Mouse (Mus musculus): Measurements from ENCODE around the gene Borcs7. TPM values are rescaled to one million over a fixed set of nuclear protein-coding genes. Genes with fewer than 3 reads are reported as not detected.

Borcs7 gene
- polyA plus RNA-seq, 1 experiment, result 4.2 TPM

DNA sequence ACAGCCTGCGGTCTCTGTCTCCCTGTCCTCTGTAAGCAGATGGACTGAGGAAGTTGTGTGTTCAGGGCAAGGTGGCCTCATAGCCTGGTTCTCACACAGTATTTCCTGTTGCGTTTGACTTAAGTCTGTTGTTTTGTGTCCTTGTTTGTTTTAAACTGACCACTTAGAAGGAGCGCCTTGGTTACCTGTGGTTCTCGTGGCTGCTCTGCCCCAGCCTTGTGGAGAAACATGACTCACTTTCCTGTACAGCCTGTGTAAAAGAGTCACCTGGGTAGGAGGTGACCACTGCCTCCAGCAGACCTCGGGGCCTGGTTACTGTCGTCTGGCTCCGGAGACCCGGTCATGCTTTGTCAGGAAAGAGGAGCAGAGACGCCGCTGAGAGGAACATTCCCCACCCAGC lies 34.1 kb upstream of the Borcs7 start:
- Histone ChIP-seq H3K27me3 (ENCODE audit: control insufficient read depth, insufficient read depth, low read length) (no peaks in the 10 kb centered on the region), H3K4me1 (ENCODE audit: control insufficient read depth, insufficient read depth, low read length) (no peaks in the 10 kb centered on the region), H3K36me3 (ENCODE audit: control insufficient read depth, insufficient read depth, low read length) (no peaks in the 10 kb centered on the region; the same call in 1 of the 2 replicates), H3K27ac (ENCODE audit: control insufficient read depth, insufficient read depth, low read depth, low read length) (no peak overlapping the region), H3K4me3 (ENCODE audit: control insufficient read depth, low read depth, low read length) (no peak overlapping the region)
- TF ChIP-seq CTCF (IDR thresholded peaks at IDR 0.05; ENCODE audit: control insufficient read depth, insufficient read depth, insufficient replicate concordance, low read depth, low read length) (no peak), POLR2A (IDR thresholded peaks at IDR 0.05; ENCODE audit: control insufficient read depth, low read depth, low read length) (no peak)

DNA sequence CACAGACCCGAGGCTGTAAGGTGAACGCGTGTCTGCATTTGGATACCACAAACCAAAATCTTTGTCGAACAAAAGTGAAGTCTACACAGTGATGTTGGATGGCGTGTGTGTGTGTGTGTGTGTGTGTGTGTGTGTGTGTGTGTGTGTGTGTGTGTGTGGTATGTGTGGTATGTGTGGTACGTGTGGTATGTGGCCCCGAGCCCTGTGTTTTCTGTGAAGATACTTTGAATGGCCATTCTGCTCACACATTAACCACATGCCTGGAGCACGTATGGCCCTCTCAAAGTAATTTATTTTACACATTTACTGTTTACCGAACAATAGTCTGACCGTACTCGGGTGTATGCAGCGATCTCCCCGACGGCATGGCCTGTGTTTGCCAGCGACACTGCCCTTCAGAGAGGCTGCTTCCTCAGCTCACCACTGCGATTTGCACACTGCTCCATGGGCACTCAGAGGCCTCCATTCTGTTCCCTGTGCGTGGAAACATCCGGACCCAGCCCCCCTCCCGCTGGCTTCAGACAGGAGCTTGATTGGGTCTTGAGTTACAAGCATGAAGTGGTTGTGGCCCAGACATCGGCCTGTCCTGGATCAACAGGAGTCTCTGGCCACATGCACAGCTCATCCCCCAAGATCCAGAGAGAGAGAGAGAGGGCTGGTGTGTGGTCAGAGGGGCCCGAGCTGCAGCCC lies 33.4 kb upstream of the Borcs7 start:
- no peak overlapping the region for H3K27ac ChIP-seq (ENCODE audit: control insufficient read depth, insufficient read depth, low read depth, low read length)
- no peak overlapping the region for H3K4me3 ChIP-seq (ENCODE audit: control insufficient read depth, low read depth, low read length)
- no peaks in the 10 kb centered on the region; the same call in 1 of the 2 replicates for H3K36me3 ChIP-seq (ENCODE audit: control insufficient read depth, insufficient read depth, low read length)
- no peaks in the 10 kb centered on the region for H3K4me1 ChIP-seq (ENCODE audit: control insufficient read depth, insufficient read depth, low read length)
- no peak for TF ChIP-seq CTCF (IDR thresholded peaks at IDR 0.05; ENCODE audit: control insufficient read depth, insufficient read depth, insufficient replicate concordance, low read depth, low read length)
- TF ChIP-seq POLR2A (IDR thresholded peaks at IDR 0.05; ENCODE audit: control insufficient read depth, low read depth, low read length), result no peak
- H3K27me3 ChIP-seq (ENCODE audit: control insufficient read depth, insufficient read depth, low read length), result no peaks in the 10 kb centered on the region

DNA sequence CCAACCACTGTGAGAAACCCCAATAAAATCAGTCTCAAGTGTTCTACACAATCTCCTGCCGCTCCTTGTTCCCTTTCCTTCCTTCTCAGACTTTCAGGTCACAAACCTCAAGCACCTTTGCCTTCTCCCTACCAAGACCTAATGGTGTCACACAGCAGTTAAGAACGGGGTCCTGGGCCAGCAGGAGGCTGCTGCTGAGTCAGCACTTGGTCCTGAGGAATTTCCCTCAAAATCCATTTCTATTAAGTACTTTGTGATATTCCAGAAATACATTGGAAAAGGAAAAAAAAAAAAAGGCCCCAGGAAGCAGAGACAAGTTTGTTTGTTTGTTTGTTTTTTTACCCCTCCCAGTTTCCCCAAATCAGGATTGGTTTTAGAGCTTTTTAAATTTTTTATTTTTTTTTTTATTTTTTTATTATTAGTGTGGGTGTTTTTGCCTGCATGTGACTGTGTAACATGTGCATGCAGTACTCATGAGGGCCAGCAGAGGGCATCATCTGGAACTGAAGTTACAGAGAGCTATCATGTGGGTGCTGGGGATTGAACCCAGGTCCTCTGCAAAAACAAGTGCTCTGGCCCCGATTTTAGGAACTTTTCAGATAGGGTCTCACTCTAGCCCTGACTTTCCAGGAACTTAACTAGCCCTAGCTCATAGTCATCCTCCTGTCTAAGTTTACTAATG lies 32.2 kb upstream of the Borcs7 start:
- Histone ChIP-seq H3K27me3 (ENCODE audit: control insufficient read depth, insufficient read depth, low read length) (no peaks in the 10 kb centered on the region), H3K4me1 (ENCODE audit: control insufficient read depth, insufficient read depth, low read length) (no peaks in the 10 kb centered on the region), H3K36me3 (ENCODE audit: control insufficient read depth, insufficient read depth, low read length) (no peaks in the 10 kb centered on the region; the same call in 1 of the 2 replicates)

DNA sequence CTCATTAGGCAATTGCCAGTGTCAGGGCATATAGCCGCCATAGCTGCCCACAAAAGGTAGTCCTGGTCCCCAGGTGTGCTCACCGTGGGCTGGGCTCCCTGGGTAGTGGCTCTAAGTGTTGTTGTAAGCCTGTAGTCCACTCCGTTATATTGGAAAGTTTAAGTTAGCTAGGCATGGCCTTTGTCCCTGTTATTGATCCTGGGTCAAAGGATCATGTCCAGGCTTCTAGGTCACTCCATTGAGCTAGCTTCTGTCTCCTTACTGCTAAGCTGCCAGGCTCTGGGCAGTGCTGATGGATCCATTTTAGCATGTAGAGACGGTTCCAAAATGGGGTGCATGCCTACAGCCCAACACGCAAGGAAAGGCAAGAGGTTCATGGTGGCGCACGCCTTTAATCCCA lies 31.4 kb upstream of the Borcs7 start:
- no peak overlapping the region for H3K4me3 ChIP-seq (ENCODE audit: control insufficient read depth, low read depth, low read length)
- no peak overlapping the region for H3K27ac ChIP-seq (ENCODE audit: control insufficient read depth, insufficient read depth, low read depth, low read length)
- no peaks in the 10 kb centered on the region for H3K27me3 ChIP-seq (ENCODE audit: control insufficient read depth, insufficient read depth, low read length)
- TF ChIP-seq POLR2A (IDR thresholded peaks at IDR 0.05; ENCODE audit: control insufficient read depth, low read depth, low read length), result no peak
- no peak for TF ChIP-seq CTCF (IDR thresholded peaks at IDR 0.05; ENCODE audit: control insufficient read depth, insufficient read depth, insufficient replicate concordance, low read depth, low read length)
- H3K4me1 ChIP-seq (ENCODE audit: control insufficient read depth, insufficient read depth, low read length), result no peaks in the 10 kb centered on the region
- H3K36me3 ChIP-seq (ENCODE audit: control insufficient read depth, insufficient read depth, low read length), result no peaks in the 10 kb centered on the region; the same call in 1 of the 2 replicates

More for the DNA sequence above, 32.2 kb upstream of the Borcs7 start:
- no peak overlapping the region for H3K27ac ChIP-seq (ENCODE audit: control insufficient read depth, insufficient read depth, low read depth, low read length)
- H3K4me3 ChIP-seq (ENCODE audit: control insufficient read depth, low read depth, low read length), result no peak overlapping the region
- TF ChIP-seq CTCF (IDR thresholded peaks at IDR 0.05; ENCODE audit: control insufficient read depth, insufficient read depth, insufficient replicate concordance, low read depth, low read length) (no peak), POLR2A (IDR thresholded peaks at IDR 0.05; ENCODE audit: control insufficient read depth, low read depth, low read length) (no peak)

DNA sequence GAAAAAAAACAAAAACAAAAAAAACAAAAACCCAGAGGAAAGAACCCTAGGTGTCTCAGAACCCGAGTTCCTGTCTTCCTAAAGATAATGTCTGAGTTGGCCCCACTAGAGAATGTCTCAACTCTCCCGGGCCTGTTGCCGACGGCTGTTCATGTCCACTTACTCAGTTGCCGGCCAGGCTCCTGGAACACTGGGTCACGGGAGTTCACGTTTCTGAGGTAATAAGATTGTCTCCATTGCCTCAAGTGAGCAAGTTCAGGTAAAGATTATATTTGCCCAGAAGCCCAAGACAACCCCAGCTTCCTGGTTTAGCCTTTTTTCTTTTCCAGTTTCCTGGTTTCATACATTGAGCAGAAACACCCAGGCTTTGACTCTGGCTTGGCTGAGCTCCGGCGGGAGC lies 30.9 kb upstream of the Borcs7 start:
- Histone ChIP-seq H3K36me3 (ENCODE audit: control insufficient read depth, insufficient read depth, low read length) (no peaks in the 10 kb centered on the region; the same call in 1 of the 2 replicates), H3K4me1 (ENCODE audit: control insufficient read depth, insufficient read depth, low read length) (no peaks in the 10 kb centered on the region), H3K27me3 (ENCODE audit: control insufficient read depth, insufficient read depth, low read length) (no peaks in the 10 kb centered on the region), H3K27ac (ENCODE audit: control insufficient read depth, insufficient read depth, low read depth, low read length) (no peak overlapping the region), H3K4me3 (ENCODE audit: control insufficient read depth, low read depth, low read length) (no peak overlapping the region)
- no peak for TF ChIP-seq CTCF (IDR thresholded peaks at IDR 0.05; ENCODE audit: control insufficient read depth, insufficient read depth, insufficient replicate concordance, low read depth, low read length)
- no peak for TF ChIP-seq POLR2A (IDR thresholded peaks at IDR 0.05; ENCODE audit: control insufficient read depth, low read depth, low read length)

DNA sequence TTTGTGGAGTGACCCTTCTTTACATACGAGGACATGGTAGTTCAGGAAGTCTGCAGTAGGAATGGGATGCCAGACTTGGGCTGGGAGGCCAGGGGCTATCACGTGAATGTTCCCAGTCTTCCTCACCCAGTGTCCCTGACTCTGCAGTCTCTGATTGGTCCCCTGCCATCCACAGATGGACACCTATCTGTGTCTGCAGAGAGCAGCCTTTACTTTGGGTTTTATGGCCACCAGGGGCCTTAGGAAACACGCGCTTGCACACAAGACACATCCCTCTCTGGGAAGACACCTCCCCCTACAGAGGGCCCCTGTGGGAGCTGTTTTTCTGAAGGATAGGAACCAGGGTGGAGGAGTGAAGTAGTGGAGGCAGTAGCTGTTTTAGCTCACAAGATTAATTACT lies 28.2 kb upstream of the Borcs7 start:
- no peak overlapping the region for H3K4me3 ChIP-seq (ENCODE audit: control insufficient read depth, low read depth, low read length)
- H3K36me3 ChIP-seq (ENCODE audit: control insufficient read depth, insufficient read depth, low read length), result no peaks in the 10 kb centered on the region
- peaks cover 5% of the 10 kb centered on the region for H3K4me1 ChIP-seq (ENCODE audit: control insufficient read depth, insufficient read depth, low read length)
- H3K27ac ChIP-seq (ENCODE audit: control insufficient read depth, insufficient read depth, low read depth, low read length), result no peak overlapping the region
- no peaks in the 10 kb centered on the region for H3K27me3 ChIP-seq (ENCODE audit: control insufficient read depth, insufficient read depth, low read length)
- TF ChIP-seq POLR2A (IDR thresholded peaks at IDR 0.05; ENCODE audit: control insufficient read depth, low read depth, low read length) (no peak), CTCF (IDR thresholded peaks at IDR 0.05; ENCODE audit: control insufficient read depth, insufficient read depth, insufficient replicate concordance, low read depth, low read length) (no peak)

DNA sequence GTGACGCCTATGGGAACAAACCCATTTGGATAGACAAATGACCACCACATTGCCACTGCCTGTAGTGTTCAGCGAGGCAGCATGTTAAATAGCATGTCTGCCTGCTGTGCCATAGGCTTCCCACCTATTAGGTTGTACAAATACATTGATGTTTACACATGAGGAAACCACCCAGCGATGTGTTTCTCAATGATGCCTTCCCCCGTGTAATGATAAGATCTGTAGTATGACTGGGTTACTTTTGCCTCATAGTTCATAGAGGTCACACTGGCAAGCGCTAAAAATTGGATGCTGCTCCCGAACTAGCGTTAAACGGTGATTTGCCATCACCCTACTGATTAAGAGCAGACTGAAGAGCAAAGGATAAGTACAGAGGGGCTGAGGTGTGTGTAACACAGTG lies 27.5 kb upstream of the Borcs7 start:
- no peaks in the 10 kb centered on the region for H3K27me3 ChIP-seq (ENCODE audit: control insufficient read depth, insufficient read depth, low read length)
- peaks cover 5% of the 10 kb centered on the region for H3K4me1 ChIP-seq (ENCODE audit: control insufficient read depth, insufficient read depth, low read length)
- H3K36me3 ChIP-seq (ENCODE audit: control insufficient read depth, insufficient read depth, low read length), result no peaks in the 10 kb centered on the region
- no peak for TF ChIP-seq POLR2A (IDR thresholded peaks at IDR 0.05; ENCODE audit: control insufficient read depth, low read depth, low read length)
- TF ChIP-seq CTCF (IDR thresholded peaks at IDR 0.05; ENCODE audit: control insufficient read depth, insufficient read depth, insufficient replicate concordance, low read depth, low read length), result no peak
- H3K4me3 ChIP-seq (ENCODE audit: control insufficient read depth, low read depth, low read length), result no peak overlapping the region
- H3K27ac ChIP-seq (ENCODE audit: control insufficient read depth, insufficient read depth, low read depth, low read length), result no peak overlapping the region
